21 mouse cellular contexts compared by ENCODE assay signal in the genomic region with DNA sequence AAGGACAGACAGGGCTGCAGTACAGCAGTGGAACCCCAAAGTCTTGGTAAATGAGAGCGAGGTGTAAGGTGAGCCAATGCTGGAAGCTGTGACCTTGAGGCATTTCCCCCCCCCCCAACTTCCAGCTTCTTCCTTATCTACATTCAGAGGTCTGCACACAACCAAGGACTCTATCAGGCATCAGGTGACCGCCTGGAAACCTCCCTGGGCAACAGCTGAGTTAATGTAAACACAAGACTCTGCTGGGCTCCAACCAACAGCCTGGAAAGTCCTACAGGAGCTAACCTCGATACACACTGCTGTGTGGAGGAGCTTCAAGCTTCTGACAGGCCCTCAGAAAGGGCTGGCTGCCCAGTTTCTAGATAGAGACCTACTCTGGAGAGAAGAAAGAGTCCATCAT.
"Had no signal": no experiment of that assay in that cellular context is flagged by ENCODE, and none has a peak within 500 bp of the region (broad histone marks: within the 10 kb centered on the region; RNA-seq: fewer than 3 reads in every experiment).

No protein-coding gene starts in this region.

- H3K4me2 ChIP-seq: limb, embryonic 13.5 days; liver, embryonic 12.5 days; liver, embryonic 15.5 days; lung, embryonic 15.5 days; midbrain, embryonic 13.5 days; neural tube, embryonic 13.5 days had no signal

- H3K27ac ChIP-seq: limb, embryonic 10.5 days; limb, embryonic 13.5 days; liver, embryonic 12.5 days; liver, embryonic 15.5 days; lung, embryonic 15.5 days; midbrain, embryonic 10.5 days; midbrain, embryonic 13.5 days; neural tube, embryonic 13.5 days had no signal

- H3K27me3 ChIP-seq: limb, embryonic 13.5 days; liver, embryonic 12.5 days; liver, embryonic 15.5 days; lung, embryonic 15.5 days; midbrain, embryonic 13.5 days; neural tube, embryonic 13.5 days had no signal

- H3K36me3 ChIP-seq: limb, embryonic 10.5 days; limb, embryonic 13.5 days; liver, embryonic 12.5 days; liver, embryonic 15.5 days; lung, embryonic 15.5 days; midbrain, embryonic 10.5 days; midbrain, embryonic 13.5 days; neural tube, embryonic 13.5 days had no signal

- H3K4me1 ChIP-seq: limb, embryonic 13.5 days; liver, embryonic 15.5 days; lung, embryonic 15.5 days; megakaryocyte, embryonic 14.5 days had no signal

- H3K9me3 ChIP-seq: limb, embryonic 10.5 days; limb, embryonic 13.5 days; liver, embryonic 12.5 days; liver, embryonic 15.5 days; lung, embryonic 15.5 days; megakaryocyte, embryonic 14.5 days; midbrain, embryonic 10.5 days; midbrain, embryonic 13.5 days; neural tube, embryonic 13.5 days had no signal

- ATAC-seq: liver, embryonic 12.5 days; midbrain, embryonic 13.5 days; midbrain, embryonic 16.5 days had no signal

- H3K4me3 ChIP-seq: limb, embryonic 10.5 days; limb, embryonic 13.5 days; liver, embryonic 12.5 days; liver, embryonic 15.5 days; lung, embryonic 15.5 days; megakaryocyte, embryonic 14.5 days; midbrain, embryonic 10.5 days; midbrain, embryonic 13.5 days; myocyte; neural tube, embryonic 13.5 days had no signal

- H3K9ac ChIP-seq: limb, embryonic 13.5 days; liver, embryonic 12.5 days; liver, embryonic 15.5 days; lung, embryonic 15.5 days; midbrain, embryonic 13.5 days; neural tube, embryonic 13.5 days had no signal

- DNase-seq: kidney, adult 8-10 months; kidney, postnatal 10 days; kidney, postnatal 36 days; liver; lung, adult 18-20 months; lung, postnatal 10 days; lung, postnatal 36 days; right cerebral cortex, postnatal 14 days; right cerebral cortex, postnatal 4 days; thymus, postnatal 25 days had no signal
